Mouse (Mus musculus) lung, adult 18-20 months (tissue): ENCODE results near the gene Bbx.
A peak's percentile ranks its signal among the peaks of the same experiment; 100 is the strongest.

Experiments
- DNase-seq, 2 experiments: peaks; one replicate each; pipeline ENCODE4 v3.0.0; 2022; ENCODE audit warnings: mixed read lengths in 2 of 2

The Bbx gene

DNA sequence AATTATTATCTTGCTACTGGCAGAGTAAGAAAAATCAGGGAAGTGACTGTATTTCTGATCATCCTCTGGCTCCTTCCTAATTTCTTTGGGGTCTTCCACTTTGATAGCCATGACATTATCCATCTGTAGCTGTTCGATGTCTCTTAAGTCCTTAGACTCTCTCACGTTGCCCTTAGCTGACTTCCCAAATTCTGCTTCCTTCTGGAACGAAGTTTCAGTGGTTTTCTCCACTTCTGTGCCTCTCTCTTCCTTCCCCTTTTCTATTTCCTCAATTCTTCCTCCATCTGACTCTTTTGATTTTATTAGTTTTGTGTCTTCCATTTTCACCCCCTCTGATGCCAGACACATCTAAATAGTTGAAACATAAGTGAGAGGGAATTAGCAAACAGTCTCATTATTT, 207.2 kb downstream of the Bbx start:
- no peak for DNase-seq

DNA sequence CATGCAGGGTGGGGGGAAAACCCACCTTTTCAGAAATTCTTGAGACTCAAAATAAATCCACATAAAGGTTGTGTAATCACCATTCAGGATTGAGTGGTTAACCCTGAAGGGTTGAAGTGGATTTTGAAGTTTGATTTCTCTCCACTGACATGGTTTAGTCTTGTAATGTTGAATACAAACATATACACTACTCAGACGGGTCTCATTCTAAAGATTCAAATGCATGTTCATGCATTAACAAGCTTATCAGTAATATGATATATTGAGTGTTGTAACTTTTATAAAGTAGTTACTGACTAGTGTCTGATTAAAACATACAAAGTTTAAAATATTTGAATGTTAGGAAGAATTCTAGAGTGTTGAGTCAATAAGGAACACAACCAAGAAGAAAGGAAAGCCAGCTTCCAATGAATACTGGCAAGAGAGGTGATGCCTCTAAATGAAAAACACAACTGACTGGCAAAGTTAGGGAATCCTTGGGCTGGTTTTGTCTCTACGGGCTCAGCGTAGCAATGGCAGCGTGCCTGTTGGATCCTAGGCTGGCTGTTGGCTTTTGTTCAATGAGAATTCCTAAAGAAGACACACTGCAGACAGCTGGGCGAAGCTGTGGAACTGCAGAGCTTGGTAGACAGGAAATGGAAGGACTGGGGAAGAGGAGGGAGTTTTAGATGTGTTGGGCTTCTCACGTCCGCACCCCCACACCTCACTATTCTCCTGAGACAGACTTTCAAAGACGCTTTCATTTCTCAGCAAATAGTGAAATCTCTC, 211.3 kb downstream of the Bbx start:
- DNase-seq, result peak; percentile 16 to 21

- no peak for DNase-seq
These were observed 215.1 kb downstream of the Bbx start for GRCm38 (mm10) chr16:50217084-50217483.

DNA sequence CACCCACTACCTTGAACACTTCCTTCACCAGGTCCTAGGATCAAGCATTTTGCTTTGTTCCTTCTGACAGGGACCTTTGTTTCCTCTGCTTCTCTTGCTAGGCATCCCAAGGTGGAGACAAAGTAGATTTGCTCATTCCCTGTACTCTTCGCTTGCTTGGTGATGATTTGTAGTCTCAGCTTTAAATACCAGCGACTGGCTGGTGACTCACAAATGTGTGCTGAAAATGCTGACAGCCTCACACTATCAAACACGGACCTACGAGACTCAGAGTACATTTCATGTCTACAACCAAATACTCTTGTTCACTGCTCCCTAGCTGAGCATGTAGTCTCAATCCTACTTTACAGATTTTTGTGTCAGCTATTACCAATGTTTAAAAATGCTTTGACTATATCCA, 220.5 kb downstream of the Bbx start:
- DNase-seq, result no peak

- DNase-seq, result no peak
These were observed 221.0 kb downstream of the Bbx start for GRCm38 (mm10) chr16:50211231-50211630.

DNA sequence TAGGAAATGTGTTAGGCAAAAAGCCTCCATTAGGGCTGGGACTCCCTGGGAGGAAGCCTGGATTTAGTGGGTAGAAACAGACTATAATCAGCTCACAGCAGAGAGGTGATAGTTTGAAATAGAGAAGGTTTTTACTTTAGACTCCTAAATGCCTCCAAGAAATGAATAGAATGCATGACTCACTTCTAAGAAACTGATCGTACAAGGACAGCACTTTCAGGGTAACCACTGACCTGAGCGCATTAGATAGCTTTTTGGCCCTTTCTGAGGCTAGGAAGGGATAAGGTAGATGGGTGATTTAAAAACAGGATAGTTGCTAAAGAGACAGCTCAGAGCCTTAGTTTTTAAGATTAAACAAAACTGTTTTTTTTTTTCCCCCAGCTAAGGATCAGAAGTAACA, 221.4 kb downstream of the Bbx start:
- no peak for DNase-seq

- DNase-seq, result no peak
These were observed 227.2 kb downstream of the Bbx start for GRCm38 (mm10) chr16:50204944-50205343.

DNA sequence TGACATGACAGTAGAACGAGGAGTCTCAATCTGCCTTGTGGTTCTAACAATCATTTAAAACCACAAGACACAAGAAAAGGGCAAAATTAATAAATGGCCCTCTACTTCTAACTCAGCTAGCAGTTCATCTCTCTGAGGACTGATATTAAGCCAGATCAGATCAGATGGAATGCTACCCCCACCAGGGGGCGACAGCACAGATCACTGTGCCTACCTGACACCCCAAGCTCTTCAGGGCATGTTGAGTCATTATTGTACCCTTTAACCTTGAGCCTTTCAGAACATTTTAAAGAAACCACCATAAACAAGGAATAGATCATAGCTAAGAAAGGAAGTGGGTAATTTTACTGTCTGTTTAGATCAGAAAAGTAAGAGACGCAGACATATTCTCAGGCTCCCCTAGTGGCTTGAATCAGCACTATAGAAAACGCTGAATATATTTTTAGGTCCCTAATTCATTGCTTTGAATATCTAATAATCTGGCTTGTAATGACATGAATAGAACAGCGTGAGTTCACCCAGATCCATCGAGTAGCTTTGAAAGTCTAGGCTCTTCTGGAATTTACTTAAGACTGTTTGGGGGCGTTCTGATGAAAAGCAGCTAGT, 230.5 kb downstream of the Bbx start:
- peak in 1 of 2 experiments; percentile 18 for DNase-seq

DNA sequence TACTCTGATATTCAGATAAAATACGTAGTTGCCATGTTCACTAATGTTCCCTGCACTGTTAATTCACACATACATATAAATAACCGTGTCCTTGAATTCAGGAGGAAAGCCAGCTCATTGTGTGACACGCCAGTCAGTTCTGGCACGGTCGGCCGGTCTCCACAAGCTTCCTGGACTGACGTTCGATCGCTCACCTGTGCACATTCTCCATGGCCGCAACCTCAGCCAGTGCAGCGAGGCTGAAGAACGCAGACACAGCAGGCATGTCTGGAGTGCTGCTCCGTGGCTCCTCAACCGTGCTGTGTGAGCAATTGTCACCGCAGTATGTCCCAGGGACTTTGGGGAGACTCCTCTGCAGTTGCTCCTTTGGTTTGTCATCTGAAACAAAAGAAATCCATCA, 232.0 kb downstream of the Bbx start:
- DNase-seq, result no peak

DNA sequence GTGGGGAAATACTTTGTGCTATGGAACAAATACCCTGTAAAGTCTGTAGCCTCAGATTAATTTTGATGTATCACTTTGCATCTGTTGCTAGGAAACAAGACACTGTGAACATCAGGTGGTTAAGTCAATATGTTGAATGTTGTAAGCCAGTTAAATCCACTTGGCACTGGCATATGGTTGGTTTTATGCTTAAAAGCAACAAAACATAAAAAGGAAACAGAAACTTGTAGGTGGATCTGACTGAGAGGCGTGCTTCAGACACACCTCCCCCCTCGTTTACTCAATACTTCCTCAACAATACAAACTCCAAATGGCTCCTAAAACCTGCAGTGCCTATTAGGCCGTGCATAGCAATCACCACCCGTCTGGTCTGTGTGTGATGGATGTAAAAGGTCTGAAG, 236.1 kb downstream of the Bbx start:
- DNase-seq, result no peak

GRCm38 (mm10) chr16:50192626-50193025, 239.6 kb downstream of the Bbx start:
- DNase-seq, result no peak

DNA sequence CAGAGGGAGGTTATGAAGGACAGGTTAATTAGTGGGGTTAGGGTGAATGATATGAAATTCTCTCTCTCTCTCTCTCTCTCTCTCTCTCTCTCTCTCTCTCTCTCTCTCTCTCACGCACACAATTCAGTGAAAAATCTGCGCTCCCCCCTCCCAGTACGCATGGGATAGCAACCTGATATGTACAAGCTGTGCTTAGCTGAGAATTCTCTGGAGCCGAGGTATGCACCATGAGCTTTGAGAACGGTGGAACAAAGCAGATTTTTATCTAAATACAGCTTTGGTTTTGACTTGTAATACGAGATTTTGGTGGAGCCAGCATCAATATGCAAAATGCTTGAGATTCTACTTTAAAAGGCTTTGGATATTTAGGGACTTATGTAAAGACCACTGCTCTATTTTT, 243.1 kb downstream of the Bbx start:
- DNase-seq, result no peak

GRCm38 (mm10) chr16:50186604-50187003, 245.6 kb downstream of the Bbx start:
- DNase-seq, result no peak

DNA sequence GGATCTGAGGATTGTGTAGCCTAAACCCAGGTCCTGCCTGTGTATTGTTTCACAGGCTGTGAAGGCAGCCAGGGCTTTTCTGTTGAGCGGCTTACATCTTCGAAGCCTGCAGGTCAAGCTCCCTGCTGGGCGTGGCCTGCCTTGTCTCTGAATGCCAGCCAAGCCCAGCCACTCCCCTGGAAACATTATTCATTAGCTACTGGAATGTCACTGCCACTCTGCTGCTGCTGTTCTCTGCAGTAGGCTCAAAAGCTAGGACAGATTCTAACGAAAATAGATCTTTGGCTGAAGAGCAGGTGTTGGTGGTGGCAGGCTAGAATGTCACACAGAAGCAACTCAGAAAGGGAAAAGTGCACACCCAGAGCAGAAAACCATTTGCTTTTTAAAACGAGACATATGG, 247.1 kb downstream of the Bbx start:
- peak; percentile 29 to 43 for DNase-seq

DNA sequence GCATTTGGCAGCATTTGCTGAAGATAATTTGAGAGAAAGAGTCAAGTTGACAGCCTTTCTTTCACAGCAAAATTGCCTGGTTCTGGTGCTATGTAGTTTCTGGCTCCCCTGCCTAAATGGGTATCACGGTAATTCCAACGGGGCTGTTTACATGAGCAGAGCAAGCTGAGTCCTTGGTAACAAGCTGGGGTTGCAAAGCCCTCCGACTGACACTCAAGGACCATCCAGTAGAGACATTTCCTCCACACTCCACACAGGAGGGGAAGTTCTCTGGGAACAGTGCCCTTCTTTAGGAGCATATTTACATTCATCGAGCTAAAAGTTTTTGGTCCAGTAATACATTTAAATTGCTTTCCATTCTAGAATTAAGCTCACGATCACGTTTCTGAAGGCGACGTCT, 249.2 kb downstream of the Bbx start:
- no peak for DNase-seq

- no peak for DNase-seq
These were observed 249.6 kb downstream of the Bbx start for GRCm38 (mm10) chr16:50182561-50182960.

DNA sequence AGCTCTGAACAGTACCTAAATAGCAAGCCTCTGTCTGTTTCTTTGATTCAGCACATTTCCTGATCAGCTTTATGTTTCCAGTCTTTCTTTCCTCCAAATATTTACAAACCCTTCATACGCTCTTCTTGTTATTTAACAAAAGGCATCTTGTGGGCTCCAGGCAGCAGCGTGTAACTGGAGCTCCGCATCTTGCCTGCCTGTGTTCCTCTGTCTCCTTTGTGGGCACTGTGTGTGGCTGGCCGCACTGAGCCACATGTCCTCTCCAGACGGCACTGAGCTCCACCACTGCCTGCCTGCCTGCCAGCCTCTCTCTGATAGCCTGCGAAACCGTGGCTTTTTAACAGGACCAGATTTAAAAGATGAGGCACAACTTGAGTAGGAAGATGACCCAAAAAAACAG, 259.4 kb downstream of the Bbx start:
- no peak for DNase-seq

DNA sequence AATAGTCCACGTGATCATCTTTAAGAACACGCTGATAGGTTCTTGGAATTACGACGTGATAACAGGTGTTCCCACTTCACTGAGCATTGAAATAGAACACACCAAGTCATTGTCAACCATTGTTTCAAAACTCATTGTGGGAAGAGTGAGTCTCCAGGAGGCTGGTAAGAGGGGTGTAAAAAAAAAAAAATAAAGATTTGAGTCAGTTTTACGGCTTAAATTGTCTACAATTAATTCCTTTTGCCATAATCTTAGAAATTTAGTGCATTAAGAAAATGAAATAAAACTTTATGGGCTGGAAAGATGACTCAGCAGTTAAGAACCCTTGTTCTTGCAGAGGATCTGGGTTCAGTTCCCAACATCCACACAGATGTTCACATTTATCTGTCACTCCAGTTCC, 261.4 kb downstream of the Bbx start:
- DNase-seq, result no peak

- DNase-seq, result no peak
These were observed 264.2 kb downstream of the Bbx start for GRCm38 (mm10) chr16:50167983-50168299.

DNA sequence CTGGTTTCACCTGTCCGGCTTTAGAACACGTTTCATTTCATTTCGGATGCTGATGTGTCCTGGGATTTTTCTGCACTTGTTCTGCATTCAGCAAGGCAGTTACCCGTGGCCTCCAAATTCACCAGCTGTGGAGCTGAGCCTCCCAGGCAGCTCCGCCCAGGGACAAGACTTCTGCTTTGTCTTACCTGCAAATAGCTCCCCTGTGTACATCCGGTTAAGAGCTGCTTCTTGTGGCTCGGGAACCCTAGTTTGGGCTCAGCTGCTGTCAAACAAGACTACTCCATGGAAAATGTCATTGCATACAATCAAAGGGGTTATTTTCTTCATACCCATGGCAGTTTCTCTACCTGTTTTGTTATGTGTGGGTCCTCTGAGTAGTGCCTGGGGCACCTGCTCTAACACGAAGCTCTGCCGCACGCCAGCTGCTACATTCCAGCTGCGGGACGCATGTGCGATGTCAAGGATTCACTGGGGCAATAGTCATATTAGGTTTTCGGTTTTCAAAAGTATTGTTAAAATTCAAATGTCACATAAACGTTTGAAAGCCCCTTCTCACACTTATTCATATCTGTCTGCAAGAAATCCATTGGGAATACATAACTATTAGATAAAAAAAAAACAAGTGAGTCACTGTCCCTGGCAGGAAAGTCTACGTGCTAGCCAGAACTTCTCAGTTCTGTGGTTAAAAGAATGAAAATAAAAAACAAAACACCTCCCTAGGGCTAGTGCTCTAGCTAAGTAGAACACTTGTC, 264.8 kb downstream of the Bbx start:
- DNase-seq, result no peak

DNA sequence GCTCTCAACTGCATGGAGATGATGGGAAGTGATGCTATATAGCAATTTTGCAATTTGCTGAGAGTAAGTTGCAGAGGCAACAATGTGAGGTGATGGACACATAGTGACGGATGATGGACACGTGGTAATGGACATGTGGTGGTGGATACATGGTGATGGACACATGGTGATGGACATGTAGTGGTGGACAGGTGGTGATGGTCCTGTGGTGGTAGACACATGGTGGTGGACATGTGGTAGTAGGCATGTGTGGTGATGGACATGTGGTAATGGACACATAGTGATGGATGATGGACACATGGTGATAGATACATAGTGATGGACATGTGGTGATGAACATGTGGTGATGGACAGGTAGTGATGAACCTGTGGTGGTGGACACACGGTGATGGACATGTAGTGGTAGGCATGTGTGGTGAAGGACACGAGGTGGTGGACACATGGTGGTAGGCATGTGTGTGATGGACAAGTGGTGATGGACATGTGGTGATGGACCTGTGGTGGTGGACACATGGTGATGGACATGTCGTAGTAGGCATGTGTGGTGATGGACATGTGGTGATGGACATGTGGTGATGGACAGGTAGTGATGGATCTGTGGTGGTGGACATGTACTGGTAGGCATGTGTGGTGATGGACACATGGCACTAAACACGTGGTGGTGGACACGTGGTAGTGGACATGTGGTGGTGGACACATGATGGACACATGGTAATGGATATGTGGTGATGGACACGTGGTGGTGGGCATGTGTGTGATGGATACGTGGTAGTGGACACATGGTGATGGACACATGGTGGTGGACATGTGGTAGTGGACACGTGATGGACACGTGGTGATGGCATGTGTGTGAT, 271.5 kb downstream of the Bbx start:
- DNase-seq, result no peak

GRCm38 (mm10) chr16:50158546-50158945, 273.6 kb downstream of the Bbx start:
- DNase-seq, result no peak

- DNase-seq, result no peak
These were observed 282.6 kb downstream of the Bbx start for GRCm38 (mm10) chr16:50149606-50150005.
